Mouse (Mus musculus) spleen, adult 18-20 months (tissue): ENCODE measurements around the gene Ankrd13a.

Experiments used
- DNase-seq, 2 experiments: peaks; one replicate each; pipeline ENCODE4 v3.0.0; 2022; ENCODE audit warnings: mixed read lengths in 2 of 2

Gene Ankrd13a

GRCm38 (mm10) chr5:114767185-114767584, 7.3 kb upstream of the Ankrd13a start:
- DNase-seq = no peak

- no peak for DNase-seq
Observed at GRCm38 (mm10) chr5:114769786-114770185, 4.7 kb upstream of the Ankrd13a start.

- no peak for DNase-seq
Observed at GRCm38 (mm10) chr5:114771796-114772195, 2.7 kb upstream of the Ankrd13a start.

GRCm38 (mm10) chr5:114772456-114773203, 1.8 kb upstream of the Ankrd13a start:
- DNase-seq = peak; percentile 71 to 77

- peak; percentile 97 for DNase-seq
Observed at GRCm38 (mm10) chr5:114773211-114773710, 1.2 kb upstream of the Ankrd13a start.

GRCm38 (mm10) chr5:114773780-114774179, 697 bp upstream of the Ankrd13a start:
- DNase-seq = peak in 1 of 2 experiments; percentile 48

- peak in 1 of 2 experiments; percentile 40 for DNase-seq
Observed at GRCm38 (mm10) chr5:114775056-114775979, 841 bp downstream of the Ankrd13a start, which contains the start of gene Git2. Git2 (minus strand) TSS chr5:114775517.

GRCm38 (mm10) chr5:114776174-114776573, 1.7 kb downstream of the Ankrd13a start:
- no peak for DNase-seq

GRCm38 (mm10) chr5:114779956-114780489, 5.5 kb downstream of the Ankrd13a start:
- no peak for DNase-seq

- no peak for DNase-seq
Observed at GRCm38 (mm10) chr5:114780912-114781311, 6.4 kb downstream of the Ankrd13a start.

GRCm38 (mm10) chr5:114782991-114783390, 8.5 kb downstream of the Ankrd13a start:
- no peak for DNase-seq

- no peak for DNase-seq
Observed at GRCm38 (mm10) chr5:114783405-114784163, 9.1 kb downstream of the Ankrd13a start.

GRCm38 (mm10) chr5:114784622-114785165, 10.2 kb downstream of the Ankrd13a start:
- no peak for DNase-seq

- DNase-seq = no peak
Observed at GRCm38 (mm10) chr5:114785196-114785595, 10.7 kb downstream of the Ankrd13a start.

- no peak for DNase-seq
Observed at GRCm38 (mm10) chr5:114793317-114793716, 18.8 kb downstream of the Ankrd13a start.

- DNase-seq = no peak
Observed at GRCm38 (mm10) chr5:114794609-114795008, 20.1 kb downstream of the Ankrd13a start.

GRCm38 (mm10) chr5:114795231-114795630, 20.8 kb downstream of the Ankrd13a start:
- DNase-seq = no peak

- DNase-seq = no peak
Observed at GRCm38 (mm10) chr5:114795653-114796052, 21.2 kb downstream of the Ankrd13a start.

- DNase-seq = no peak
Observed at GRCm38 (mm10) chr5:114796299-114797012, 22.0 kb downstream of the Ankrd13a start.

GRCm38 (mm10) chr5:114797253-114797652, 22.8 kb downstream of the Ankrd13a start:
- DNase-seq = no peak

GRCm38 (mm10) chr5:114799848-114800247, 25.4 kb downstream of the Ankrd13a start:
- DNase-seq = no peak
